Mouse (Mus musculus) gastrocnemius, postnatal 36 days (tissue): ENCODE data around the gene Cry2. TPM values are rescaled to one million over a fixed set of nuclear protein-coding genes. Genes with fewer than 3 reads are reported as not detected.

ENCODE experiments used
- microRNA-seq, 2 experiments: library from miRNA; unstranded; fragments of <30 nt; microRNA quantifications; one replicate each; pipeline ENCODE4 v1.2.0; 2021
- total RNA-seq, 2 experiments: library from RNA; stranded (reverse); gene quantifications; 2 replicates each; pipeline ENCODE4 v1.2.3; 2021

The Cry2 gene
- total RNA-seq, 2 experiments from 2014 or later: 16.9 to 21.9 TPM

Small RNAs within 50 kb of the gene (microRNA-seq; reads per million reads assigned to microRNA genes)
- 0 to 0.36 reads per million in 2 experiments for gene Mir7000

Other genes with a start within 250 kb of the Cry2 start
- gene Pex16, start 59.4 kb downstream of the Cry2 start, total RNA-seq: 10 to 100 TPM; 14.1 to 23.0 TPM
- gene Large2, start 59.2 kb downstream of the Cry2 start, total RNA-seq: under 1 TPM; 0.52 to 0.84 TPM
- gene 1700029I15Rik, start 51.5 kb downstream of the Cry2 start, total RNA-seq: under 1 TPM; 0.81 to 0.99 TPM
- 1 to 10 TPM; 6.9 to 7.2 TPM for gene Mapk8ip1, start 32.8 kb downstream of the Cry2 start, total RNA-seq
- 1 to 10 TPM; 5.0 to 6.3 TPM for gene Slc35c1, start 26.5 kb upstream of the Cry2 start, total RNA-seq
- gene Chst1, start 165.7 kb upstream of the Cry2 start, total RNA-seq: 1 to 10 TPM; 1.2 to 1.4 TPM